Mouse (Mus musculus): ENCODE measurements at regions not wholly inside any gene's neighbourhood (a gene's known extent, or its start where the extent isn't known, plus 50 kb on each side); places are given as distances from the start of the nearest gene placed in this dataset.

GRCm38 (mm10) chr6:5634222-5634621 is 91.2 kb upstream of the Dync1i1 start:
- TF ChIP-seq CTCF (IDR thresholded peaks at IDR 0.05; ENCODE audit: low read depth, low read length) = no peak
- no peak for TF ChIP-seq POLR2A (IDR thresholded peaks at IDR 0.05; ENCODE audit: extremely low read depth, insufficient read depth, low read length)
